Mouse (Mus musculus) heart, postnatal 25 days (tissue): Measurements from ENCODE around the gene Vmn2r110. TPM values are rescaled to one million over a fixed set of nuclear protein-coding genes. Genes with fewer than 3 reads are reported as not detected.

Source experiments
- DNase-seq: peaks from one replicate; pipeline ENCODE4 v3.0.0; 2022; ENCODE audit warnings: low spot score
- intact Hi-C: fragments of 180-260 bp; cut with DNase I; formaldehyde crosslinking; loops from one replicate; pipeline ENCODE4 v1.15.1; 2025
- total RNA-seq, 2 experiments: library from RNA; stranded (reverse); gene quantifications; 2 replicates each; pipeline ENCODE4 v1.2.3; 2021

The Vmn2r110 gene
- total RNA-seq, result not detected

- DNase-seq, result no peak
- intact Hi-C loops, result no loop called here
These were observed at the start of gene Vmn2r110 for GRCm38 (mm10) chr17:20596323-20596722. Gene Vmn2r110, minus strand, starts transcription at chr17:20596423.

- no peak for DNase-seq
- intact Hi-C loops, result no loop called here
These were observed 28.6 kb upstream of the Vmn2r110 start, which contains the start of gene Fpr-rs3 for GRCm38 (mm10) chr17:20624777-20625176. Gene Fpr-rs3, minus strand, starts transcription at chr17:20624877.

GRCm38 (mm10) chr17:20564656-20565055 lies 31.6 kb downstream of the Vmn2r110 start, which contains the start of gene Vmn2r109:
Gene Vmn2r109, minus strand, starts transcription at chr17:20564756.
- DNase-seq, result no peak
- intact Hi-C loops, result no loop called here

Other genes with a start within 250 kb of the Vmn2r110 start
- gene Vmn1r224, start 182.3 kb downstream of the Vmn2r110 start, total RNA-seq, result not detected
- not detected for gene Vmn2r108, start 115.1 kb downstream of the Vmn2r110 start, total RNA-seq
- gene Vmn1r225, start 98.3 kb downstream of the Vmn2r110 start, total RNA-seq, result not detected
- not detected for gene Vmn2r109, start 31.7 kb downstream of the Vmn2r110 start, total RNA-seq
- not detected for gene Fpr-rs3, start 28.5 kb upstream of the Vmn2r110 start, total RNA-seq
- gene Vmn1r226, start 86.4 kb upstream of the Vmn2r110 start, total RNA-seq, result not detected
- gene Vmn1r227, start 133.4 kb upstream of the Vmn2r110 start, total RNA-seq, result not detected
- gene Vmn1r228, start 189.7 kb upstream of the Vmn2r110 start, total RNA-seq, result not detected
- gene Vmn1r229, start 215.1 kb upstream of the Vmn2r110 start, total RNA-seq, result not detected
- not detected for gene Vmn1r230, start 244.0 kb upstream of the Vmn2r110 start, total RNA-seq